Mouse (Mus musculus) cerebellum, adult 9-11 months (tissue): ENCODE measurements around the gene Ptov1.

Source experiments
- DNase-seq: peaks from one replicate; pipeline ENCODE4 v3.0.0; 2022

The Ptov1 gene

DNA sequence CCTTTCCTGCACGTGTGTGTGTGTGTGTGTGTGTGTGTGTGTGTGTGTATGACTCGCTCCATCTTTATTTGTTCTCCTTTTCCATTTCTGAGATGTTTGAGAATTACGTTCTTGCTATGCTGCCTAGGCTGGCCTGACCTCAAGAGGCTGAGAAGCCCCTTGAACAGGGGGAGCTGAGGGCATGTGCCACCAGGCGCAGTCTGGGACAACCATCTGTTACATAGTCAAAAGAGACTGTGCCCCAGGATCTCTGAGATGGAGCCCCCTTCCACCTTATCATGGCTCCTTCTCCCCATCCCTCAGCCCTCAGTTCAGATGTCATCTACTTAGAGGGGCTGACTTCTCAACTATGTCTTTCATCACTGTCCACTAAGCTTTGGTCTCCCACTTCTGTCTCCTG lies 55.2 kb downstream of the Ptov1 start:
- DNase-seq, result no peak

DNA sequence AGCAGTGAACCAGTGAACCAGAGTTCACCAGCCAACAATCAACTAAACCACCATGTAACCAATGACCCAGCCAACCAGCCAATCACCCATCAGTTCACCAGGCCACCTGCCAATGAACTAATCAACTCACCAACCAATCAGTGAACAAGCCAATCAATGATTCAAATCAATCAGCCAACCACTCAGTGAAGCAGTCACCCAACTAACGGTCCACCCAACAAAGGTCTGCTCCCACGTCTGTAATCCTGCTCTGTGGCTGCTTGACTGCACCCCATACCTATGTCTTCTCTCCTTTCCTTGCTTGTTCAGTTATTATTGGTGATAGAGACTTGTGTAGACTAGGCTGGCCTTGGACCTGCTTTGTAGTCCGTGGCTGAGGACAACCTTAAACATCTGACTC lies 55.6 kb downstream of the Ptov1 start:
- DNase-seq, result no peak
